Mouse (Mus musculus) lung, adult 18-20 months (tissue): ENCODE data around the gene Gpr142.
A peak's percentile ranks its signal among the peaks of the same experiment; 100 is the strongest.

ENCODE experiments used
- DNase-seq, 2 experiments: peaks; one replicate each; pipeline ENCODE4 v3.0.0; 2022; ENCODE audit warnings: mixed read lengths in 2 of 2

Gpr142 gene

GRCm38 (mm10) chr11:114798624-114799023, at the start of gene Gpr142:
Gene Gpr142, plus strand, starts transcription at chr11:114798924.
- no peak for DNase-seq

GRCm38 (mm10) chr11:114764820-114765818, 33.6 kb upstream of the Gpr142 start, which contains the start of gene Kif19a:
Gene Kif19a, plus strand, starts transcription at chr11:114765388.
- peak; percentile 63 to 70 for DNase-seq

- DNase-seq = no peak
These were observed 28.8 kb upstream of the Gpr142 start for GRCm38 (mm10) chr11:114769911-114770310.

GRCm38 (mm10) chr11:114771896-114772295, 26.8 kb upstream of the Gpr142 start:
- no peak for DNase-seq

GRCm38 (mm10) chr11:114780076-114780475, 18.6 kb upstream of the Gpr142 start:
- no peak for DNase-seq

GRCm38 (mm10) chr11:114785892-114786291, 12.8 kb upstream of the Gpr142 start:
- no peak for DNase-seq

GRCm38 (mm10) chr11:114786326-114786725, 12.4 kb upstream of the Gpr142 start:
- DNase-seq = no peak

- no peak for DNase-seq
These were observed 11.1 kb upstream of the Gpr142 start for GRCm38 (mm10) chr11:114787611-114788010.

- DNase-seq = peak; percentile 63 to 69
These were observed 9.5 kb upstream of the Gpr142 start for GRCm38 (mm10) chr11:114789061-114789714.

GRCm38 (mm10) chr11:114789716-114790115, 9.0 kb upstream of the Gpr142 start:
- no peak for DNase-seq

GRCm38 (mm10) chr11:114790171-114790570, 8.6 kb upstream of the Gpr142 start:
- DNase-seq = no peak

GRCm38 (mm10) chr11:114790841-114791240, 7.9 kb upstream of the Gpr142 start:
- no peak for DNase-seq

- no peak for DNase-seq
These were observed 7.3 kb upstream of the Gpr142 start for GRCm38 (mm10) chr11:114791351-114791889.

GRCm38 (mm10) chr11:114791891-114792411, 6.8 kb upstream of the Gpr142 start:
- no peak for DNase-seq

GRCm38 (mm10) chr11:114792931-114793494, 5.7 kb upstream of the Gpr142 start:
- DNase-seq = no peak

- DNase-seq = no peak
These were observed 4.7 kb upstream of the Gpr142 start for GRCm38 (mm10) chr11:114793868-114794545.

- no peak for DNase-seq
These were observed 4.0 kb upstream of the Gpr142 start for GRCm38 (mm10) chr11:114794691-114795090.

GRCm38 (mm10) chr11:114795231-114795746, 3.4 kb upstream of the Gpr142 start:
- peak in 1 of 2 experiments; percentile 8 for DNase-seq

- no peak for DNase-seq
These were observed 2.8 kb upstream of the Gpr142 start, which contains the start of gene Btbd17 for GRCm38 (mm10) chr11:114795848-114796322. Gene Btbd17, minus strand, starts transcription at chr11:114795945.

- DNase-seq = no peak
These were observed 1.5 kb upstream of the Gpr142 start for GRCm38 (mm10) chr11:114797176-114797575.

- DNase-seq = no peak
These were observed 743 bp upstream of the Gpr142 start for GRCm38 (mm10) chr11:114797981-114798380.

GRCm38 (mm10) chr11:114801906-114802305, 3.2 kb downstream of the Gpr142 start:
- DNase-seq = no peak
